Mouse (Mus musculus) kidney, adult 2 months (tissue): Measurements from ENCODE around the gene Ctdsp1.

Experiments used
- CTCF ChIP-seq: fragments of 200-500 bp; conservative IDR thresholded peaks from 2 replicates; pipeline ENCODE4 v1.5.1; 2011; ENCODE audit warnings: low read depth, mild to moderate bottlenecking, control low read depth, low read length, moderate library complexity, mixed read lengths; ENCODE audit not compliant: insufficient read depth, insufficient read length
- POLR2A ChIP-seq: fragments of 200-500 bp; IDR thresholded peaks from one replicate; pipeline ENCODE4 v1.6.1; 2011; ENCODE audit warnings: low read depth, low read length, control low read depth

DNA sequence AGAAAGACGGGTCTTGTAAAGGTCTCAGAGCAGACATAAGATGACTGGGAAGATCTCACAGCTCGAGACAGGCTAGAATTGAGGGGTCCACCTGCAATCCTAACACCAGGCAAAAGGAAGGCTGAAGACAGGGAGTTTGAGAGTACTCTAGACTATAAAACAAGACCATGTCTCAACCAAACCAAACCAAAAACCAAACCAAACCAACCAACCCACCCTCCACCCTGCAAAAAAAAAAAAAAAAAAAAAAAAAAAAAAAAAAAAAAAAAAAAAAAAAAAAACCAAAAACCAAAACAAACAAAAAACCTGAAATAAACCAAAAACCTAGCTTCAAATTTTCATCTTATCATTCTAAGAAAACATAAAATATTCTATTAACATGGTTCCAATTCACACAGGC, 53.2 kb downstream of the Ctdsp1 start:
- TF ChIP-seq CTCF (no peak), POLR2A (no peak)
